Mouse (Mus musculus): ENCODE results near the gene Bloc1s2. TPM values are rescaled to one million over a fixed set of nuclear protein-coding genes. Genes with fewer than 3 reads are reported as not detected.
"Not testable (repeated sequence)": the region's sequence is repeated elsewhere in the genome, so short reads cannot be mapped to it uniquely, and the experiment has no call there.

The Bloc1s2 gene
- polyA plus RNA-seq, 1 experiment from 2014 or later: 138 TPM

- not testable (repeated sequence) for H3K4me3 ChIP-seq; H3K27me3 ChIP-seq (replicated peaks); H3K9me3 ChIP-seq; H3K27ac ChIP-seq; H3K4me2 ChIP-seq (replicated peaks); H3K9ac ChIP-seq; H3K4me1 ChIP-seq; ATAC-seq (ENCODE audit: low FRiP score, low read depth)
- H3K36me3 ChIP-seq: peaks cover 86% of the 10 kb centered on the region
- WGBS: 93% methylated on average over 9 of the region's 9 CpGs
These were observed 25.6 kb downstream of the Bloc1s2 start for GRCm38 (mm10) chr19:44120686-44121085.

- Histone ChIP-seq H3K4me1 (no peaks in the 10 kb centered on the region), H3K27me3 (replicated peaks) (no peaks in the 10 kb centered on the region), H3K4me2 (replicated peaks) (no peak overlapping the region), H3K4me3 (no peak overlapping the region), H3K9me3 (no peaks in the 10 kb centered on the region), H3K36me3 (peaks cover 83% of the 10 kb centered on the region), H3K27ac (no peak overlapping the region), H3K9ac (no peak overlapping the region)
- ATAC-seq (ENCODE audit: low FRiP score, low read depth): no peak
These were observed 28.5 kb downstream of the Bloc1s2 start for GRCm38 (mm10) chr19:44117793-44118192.

- no peak overlapping the region for H3K27ac ChIP-seq
- no peak overlapping the region for H3K4me2 ChIP-seq (replicated peaks)
- WGBS: 55% methylated on average over 7 of the region's 7 CpGs
- no peaks in the 10 kb centered on the region for H3K9me3 ChIP-seq
- no peaks in the 10 kb centered on the region for H3K27me3 ChIP-seq (replicated peaks)
- H3K4me3 ChIP-seq: no peak overlapping the region
- peak; percentile 21; the same call in 1 of the 2 replicates for ATAC-seq (ENCODE audit: low FRiP score, low read depth)
- 0 out of 2 replicates have a peak, but pooled peaks cover 4% of the 10 kb centered on the region for H3K4me1 ChIP-seq
- H3K9ac ChIP-seq: no peak overlapping the region
- H3K36me3 ChIP-seq: peaks cover 62% of the 10 kb centered on the region
These were observed 34.5 kb downstream of the Bloc1s2 start for GRCm38 (mm10) chr19:44111706-44112105.

GRCm38 (mm10) chr19:44110356-44110755 lies 35.9 kb downstream of the Bloc1s2 start:
- no peak overlapping the region for H3K9ac ChIP-seq
- no peaks in the 10 kb centered on the region for H3K9me3 ChIP-seq
- H3K4me2 ChIP-seq (replicated peaks): no peak overlapping the region
- peaks cover 53% of the 10 kb centered on the region for H3K36me3 ChIP-seq
- no peak for ATAC-seq (ENCODE audit: low FRiP score, low read depth)
- H3K27ac ChIP-seq: no peak overlapping the region
- WGBS: 90% methylated on average over 9 of the region's 9 CpGs
- H3K4me1 ChIP-seq: peaks cover 16% of the 10 kb centered on the region
- no peak overlapping the region for H3K4me3 ChIP-seq
- H3K27me3 ChIP-seq (replicated peaks): no peaks in the 10 kb centered on the region

- no peak overlapping the region for H3K9ac ChIP-seq
- no peak overlapping the region for H3K27ac ChIP-seq
- no peaks in the 10 kb centered on the region for H3K27me3 ChIP-seq (replicated peaks)
- no peak overlapping the region for H3K4me3 ChIP-seq
- H3K36me3 ChIP-seq: peaks cover 42% of the 10 kb centered on the region
- no peak for ATAC-seq (ENCODE audit: low FRiP score, low read depth)
- no peak overlapping the region for H3K4me2 ChIP-seq (replicated peaks)
- no peaks in the 10 kb centered on the region for H3K9me3 ChIP-seq
- H3K4me1 ChIP-seq: peaks cover 17% of the 10 kb centered on the region
These were observed 37.2 kb downstream of the Bloc1s2 start for GRCm38 (mm10) chr19:44108996-44109395.

GRCm38 (mm10) chr19:44107661-44108521 lies 38.4 kb downstream of the Bloc1s2 start:
- Histone ChIP-seq H3K36me3 (peaks cover 31% of the 10 kb centered on the region), H3K27me3 (replicated peaks) (no peaks in the 10 kb centered on the region), H3K4me3 (peak overlapping the region; percentile 96), H3K4me2 (replicated peaks) (peak overlapping the region; percentile 78), H3K9me3 (no peaks in the 10 kb centered on the region), H3K4me1 (peaks cover 17% of the 10 kb centered on the region), H3K9ac (peak overlapping the region; percentile 64), H3K27ac (no peak overlapping the region)
- peak; percentile 48; the same call in 1 of the 2 replicates for ATAC-seq (ENCODE audit: low FRiP score, low read depth)
- 31% methylated on average over 22 of the region's 22 CpGs for WGBS

- H3K36me3 ChIP-seq: peaks cover 23% of the 10 kb centered on the region
- H3K4me3 ChIP-seq: peak within 1 kb of the TSS; percentile 96
- peak within 1 kb of the TSS; percentile 78 for H3K4me2 ChIP-seq (replicated peaks)
- ATAC-seq (ENCODE audit: low FRiP score, low read depth): peak; percentile 98
- 0 out of 2 replicates have a peak within 1 kb of the TSS, but pooled peaks have one; percentile 37 for H3K27ac ChIP-seq
- peak within 1 kb of the TSS; percentile 97 for H3K9ac ChIP-seq
- no peaks in the 10 kb centered on the region for H3K9me3 ChIP-seq
- H3K4me1 ChIP-seq: peaks cover 17% of the 10 kb centered on the region
- 1% methylated on average over 67 of the region's 67 CpGs for whole genome bisulfite sequencing
- no peaks in the 10 kb centered on the region for H3K27me3 ChIP-seq (replicated peaks)
These were observed 39.2 kb downstream of the Bloc1s2 start, which contains the start of gene Chuk for GRCm38 (mm10) chr19:44106831-44107660. Gene Chuk (minus strand): TSS chr19:44107480.

GRCm38 (mm10) chr19:44104393-44104792 lies 41.9 kb downstream of the Bloc1s2 start:
- Histone ChIP-seq H3K9ac (no peak overlapping the region), H3K27me3 (replicated peaks) (no peaks in the 10 kb centered on the region), H3K9me3 (no peaks in the 10 kb centered on the region), H3K4me2 (replicated peaks) (no peak overlapping the region), H3K4me3 (no peak overlapping the region), H3K4me1 (peaks cover 17% of the 10 kb centered on the region), H3K36me3 (peaks cover 8% of the 10 kb centered on the region), H3K27ac (no peak overlapping the region)
- 97% methylated on average over 1 of the region's 1 CpGs for WGBS
- no peak for ATAC-seq (ENCODE audit: low FRiP score, low read depth)

- H3K4me2 ChIP-seq (replicated peaks): no peak overlapping the region
- H3K27ac ChIP-seq: no peak overlapping the region
- WGBS: 91% methylated on average over 3 of the region's 3 CpGs
- H3K4me3 ChIP-seq: no peak overlapping the region
- H3K4me1 ChIP-seq: peaks cover 15% of the 10 kb centered on the region
- H3K9me3 ChIP-seq: no peaks in the 10 kb centered on the region
- no peaks in the 10 kb centered on the region for H3K27me3 ChIP-seq (replicated peaks)
- ATAC-seq (ENCODE audit: low FRiP score, low read depth): no peak
- H3K36me3 ChIP-seq: peaks cover 14% of the 10 kb centered on the region
- H3K9ac ChIP-seq: no peak overlapping the region
These were observed 43.2 kb downstream of the Bloc1s2 start for GRCm38 (mm10) chr19:44103001-44103400.

- no peak for ATAC-seq (ENCODE audit: low FRiP score, low read depth)
- Histone ChIP-seq H3K4me2 (replicated peaks) (no peak overlapping the region), H3K9ac (no peak overlapping the region), H3K9me3 (no peaks in the 10 kb centered on the region), H3K4me3 (no peak overlapping the region), H3K27ac (no peak overlapping the region), H3K36me3 (peaks cover 34% of the 10 kb centered on the region), H3K4me1 (0 out of 2 replicates have a peak, but pooled peaks cover 5% of the 10 kb centered on the region), H3K27me3 (replicated peaks) (no peaks in the 10 kb centered on the region)
These were observed 45.4 kb downstream of the Bloc1s2 start for GRCm38 (mm10) chr19:44100840-44101239.
